Mouse (Mus musculus) Muller cell, postnatal 12 days (primary cell): ENCODE data around the gene Tmprss11e.

Source experiments
- DNase-seq: peaks from one replicate; pipeline ENCODE4 v3.0.0-alpha.2; 2015; ENCODE audit errors: inconsistent ontology term

Tmprss11e gene

GRCm38 (mm10) chr5:86745715-86746114 lies at the start of gene Tmprss11e:
TSS of gene Tmprss11e (minus strand) at chr5:86745815.
- no peak for DNase-seq

- DNase-seq, result no peak
Observed at GRCm38 (mm10) chr5:86792807-86793206, 47.2 kb upstream of the Tmprss11e start.

DNA sequence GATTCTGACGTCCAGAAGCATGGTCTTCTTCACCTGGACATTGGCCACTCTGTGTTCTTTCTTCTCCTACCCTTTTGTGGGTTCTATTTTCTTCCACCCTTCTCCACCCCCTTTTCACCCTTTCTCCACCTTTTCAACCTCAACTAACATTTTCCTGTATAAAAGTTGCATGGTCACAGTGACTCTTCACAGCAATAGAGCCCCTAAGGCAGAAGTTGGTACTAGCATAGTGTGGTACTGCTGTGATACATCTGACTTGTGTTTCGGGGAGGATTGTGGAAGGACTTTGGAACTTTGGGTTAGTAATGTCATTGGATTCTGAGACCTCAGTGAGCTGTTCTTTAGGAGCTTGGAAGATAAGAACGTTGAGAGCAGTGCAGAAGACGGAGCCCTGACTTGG lies 46.6 kb upstream of the Tmprss11e start:
- DNase-seq, result no peak

DNA sequence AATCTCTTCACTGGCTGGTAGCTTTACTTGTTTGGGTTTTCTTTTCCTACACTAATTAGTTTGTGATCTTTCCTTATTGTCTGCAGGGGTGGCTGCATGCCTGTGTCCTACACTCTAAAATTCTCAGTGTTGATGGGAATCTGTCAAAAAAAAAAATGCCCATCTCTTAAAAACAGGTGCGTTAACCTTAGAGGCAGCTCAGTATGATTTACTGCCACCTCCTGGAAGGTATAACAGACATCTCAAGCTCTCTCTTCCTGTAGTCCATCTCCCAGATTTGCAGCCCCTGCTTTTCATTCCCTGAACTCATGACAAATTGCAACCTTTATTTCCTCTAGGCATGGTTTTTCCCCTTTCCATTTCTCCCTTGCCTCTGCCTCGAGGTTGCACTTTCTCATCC lies 44.3 kb upstream of the Tmprss11e start:
- no peak for DNase-seq

DNA sequence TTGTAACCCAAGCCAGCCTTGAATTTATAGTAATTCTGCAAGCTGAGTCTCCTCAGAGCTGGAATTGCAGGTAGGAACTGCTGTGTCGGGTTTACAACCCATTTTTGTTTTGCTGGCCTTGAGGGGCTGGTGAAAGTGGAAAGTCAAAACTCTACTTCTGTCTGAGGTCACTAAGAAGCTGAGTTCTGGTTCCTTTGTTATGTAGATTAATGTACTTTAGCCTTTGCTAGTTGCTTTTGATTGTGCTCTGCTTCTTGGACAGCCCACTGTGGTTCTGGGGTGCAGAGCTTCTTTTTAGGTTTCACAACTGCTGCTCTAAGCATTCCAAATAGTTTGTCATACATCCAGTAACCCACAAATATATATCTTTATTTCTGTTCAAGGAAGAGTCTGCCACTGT lies 41.2 kb upstream of the Tmprss11e start:
- DNase-seq, result no peak

DNA sequence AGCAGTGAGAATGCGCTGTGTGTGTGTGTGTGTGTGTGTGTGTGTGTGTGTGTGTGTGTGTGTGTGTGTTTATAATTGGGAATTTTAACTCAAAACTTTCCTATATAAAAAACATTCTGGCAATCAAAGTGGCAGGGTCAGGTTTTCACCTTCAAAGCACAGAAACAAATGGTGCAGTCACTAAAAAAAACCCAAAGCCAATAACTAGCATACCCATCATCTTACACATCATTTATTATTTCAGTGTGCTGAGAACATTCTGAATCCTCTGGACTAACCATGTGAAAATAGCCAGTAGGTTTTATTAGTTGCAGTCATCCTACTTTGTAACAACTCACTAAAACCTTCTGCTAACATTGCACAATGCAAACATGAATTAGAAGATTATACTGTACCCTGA lies 38.6 kb upstream of the Tmprss11e start:
- DNase-seq, result peak; percentile 78

- no peak for DNase-seq
Observed at GRCm38 (mm10) chr5:86783059-86783458, 37.4 kb upstream of the Tmprss11e start.

GRCm38 (mm10) chr5:86778471-86778870 lies 32.9 kb upstream of the Tmprss11e start:
- no peak for DNase-seq

DNA sequence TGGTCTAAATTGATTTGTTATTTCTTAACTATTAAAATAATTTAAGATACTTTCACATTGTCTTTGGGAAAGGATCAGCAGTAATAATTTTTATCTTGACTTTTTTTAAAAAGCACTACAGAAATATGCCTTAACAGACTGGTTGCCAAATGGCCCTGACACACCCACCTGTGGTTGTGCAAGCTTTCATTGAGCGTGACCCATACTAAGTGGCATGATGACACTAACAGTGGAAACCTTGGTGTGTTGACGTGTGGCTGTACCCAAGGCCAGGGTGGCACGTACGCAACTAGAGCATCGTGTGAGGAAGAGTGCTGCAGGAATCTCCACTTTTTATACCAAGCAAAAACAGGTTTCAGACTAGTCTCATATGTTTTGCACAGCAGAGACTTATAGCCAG lies 31.3 kb upstream of the Tmprss11e start:
- DNase-seq, result no peak

DNA sequence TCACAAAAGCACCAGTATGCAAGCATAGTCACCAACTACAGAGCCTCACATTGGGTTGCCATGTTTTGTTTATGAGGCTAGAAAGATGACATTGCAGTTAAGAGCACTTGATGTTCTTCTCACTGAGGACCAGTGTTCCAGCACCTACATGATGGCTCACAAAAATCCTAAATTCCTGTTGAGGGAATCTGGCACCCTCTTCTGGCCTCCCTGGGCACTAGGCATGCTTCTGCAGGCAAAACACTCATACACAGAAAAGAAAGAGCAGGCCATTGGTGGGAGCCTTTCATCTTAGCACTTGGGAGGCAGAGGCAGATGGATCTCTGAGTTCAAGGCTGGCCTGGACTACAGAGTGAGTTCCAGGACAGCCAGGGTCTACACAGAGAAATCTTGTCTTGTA lies 25.4 kb upstream of the Tmprss11e start:
- DNase-seq, result no peak

DNA sequence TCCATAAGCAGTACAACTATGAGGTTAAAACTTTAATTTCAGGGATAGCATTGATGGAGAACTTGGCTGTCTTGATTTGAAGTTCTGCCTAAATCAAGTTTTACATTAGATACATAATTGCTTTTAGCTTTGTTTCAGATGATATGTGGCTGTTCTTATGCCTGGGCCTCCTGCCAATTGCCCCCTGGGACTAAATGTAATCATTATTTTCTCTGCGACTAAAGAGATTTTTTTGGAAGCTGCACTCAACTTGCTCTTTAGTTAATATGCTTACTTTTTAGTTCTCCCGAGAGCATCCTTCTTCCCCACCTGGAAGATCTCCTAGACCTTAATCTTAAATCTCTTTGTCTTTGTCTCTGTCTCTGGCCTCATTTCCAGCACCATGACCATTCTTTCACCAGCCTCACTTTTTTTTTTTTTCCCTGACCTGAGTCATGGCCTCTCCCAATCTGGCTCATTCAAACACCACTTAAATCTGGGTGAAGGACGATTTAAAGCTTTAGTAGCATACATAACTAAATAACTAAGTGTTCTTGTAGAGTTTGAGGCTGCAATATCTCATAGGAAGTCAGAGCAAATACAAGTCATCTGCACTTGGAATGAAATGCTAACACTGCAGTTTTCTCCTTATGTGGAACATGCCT lies 23.5 kb upstream of the Tmprss11e start:
- no peak for DNase-seq

GRCm38 (mm10) chr5:86742796-86743195 lies 2.8 kb downstream of the Tmprss11e start:
- no peak for DNase-seq

DNA sequence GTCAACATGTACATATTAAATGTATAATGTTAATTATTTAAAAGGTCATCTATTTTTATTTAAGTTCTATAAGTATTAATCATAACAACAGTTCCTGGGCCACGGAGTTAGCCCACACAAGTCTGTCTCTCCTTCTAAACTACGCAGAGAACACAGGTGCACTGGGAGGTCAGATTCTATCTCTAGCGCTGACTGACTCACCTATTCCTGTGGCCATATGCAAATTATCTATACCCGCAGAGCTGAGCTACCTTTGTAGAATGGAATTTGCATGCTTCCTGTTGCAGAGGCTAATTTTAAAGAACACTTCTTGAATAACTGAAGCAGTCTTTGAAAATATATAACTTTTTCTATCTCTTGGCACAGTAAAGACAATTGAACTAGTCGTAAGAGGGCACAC lies 4.5 kb downstream of the Tmprss11e start:
- no peak for DNase-seq

DNA sequence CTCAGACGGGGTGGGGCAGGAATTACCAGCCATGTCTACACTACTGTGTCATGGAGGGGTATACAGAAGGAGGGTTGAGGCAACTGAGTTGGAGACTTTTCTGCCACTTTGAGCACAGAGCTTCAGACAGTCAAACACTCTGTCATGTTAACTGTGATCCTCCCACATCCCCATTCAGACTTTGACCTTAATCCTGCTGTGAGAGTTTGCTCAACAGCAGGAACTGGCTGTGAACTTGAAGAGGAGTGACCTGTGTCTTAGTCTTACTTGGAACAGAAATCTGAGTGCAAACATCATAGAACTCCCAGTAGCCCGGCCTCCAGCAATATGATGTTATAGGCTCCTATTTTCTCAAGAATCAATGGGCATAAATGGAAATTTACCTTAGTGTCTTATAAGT lies 9.8 kb downstream of the Tmprss11e start:
- peak; percentile 15 for DNase-seq

- DNase-seq, result peak; percentile 94
Observed at GRCm38 (mm10) chr5:86730587-86730986, 15.0 kb downstream of the Tmprss11e start.

- DNase-seq, result no peak
Observed at GRCm38 (mm10) chr5:86728574-86728973, 17.0 kb downstream of the Tmprss11e start.

DNA sequence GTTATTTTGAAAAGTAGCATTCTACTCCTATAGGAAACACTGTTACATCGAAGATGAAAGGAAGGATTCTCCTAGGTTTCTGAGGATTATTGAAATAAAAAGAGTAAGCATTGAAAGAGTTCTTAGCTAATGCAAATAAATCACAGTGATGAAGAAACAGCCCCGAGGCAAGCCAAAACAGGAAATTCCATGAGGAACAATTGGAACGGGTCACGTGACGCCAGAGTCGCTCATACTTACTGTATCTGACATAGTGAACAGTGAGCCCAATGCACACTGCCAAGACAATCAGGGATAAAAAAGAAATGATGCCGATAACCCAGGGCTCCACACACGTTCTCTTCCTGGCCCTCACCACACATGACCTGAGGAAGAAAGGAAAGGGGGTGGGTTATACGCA lies 18.6 kb downstream of the Tmprss11e start:
- no peak for DNase-seq

DNA sequence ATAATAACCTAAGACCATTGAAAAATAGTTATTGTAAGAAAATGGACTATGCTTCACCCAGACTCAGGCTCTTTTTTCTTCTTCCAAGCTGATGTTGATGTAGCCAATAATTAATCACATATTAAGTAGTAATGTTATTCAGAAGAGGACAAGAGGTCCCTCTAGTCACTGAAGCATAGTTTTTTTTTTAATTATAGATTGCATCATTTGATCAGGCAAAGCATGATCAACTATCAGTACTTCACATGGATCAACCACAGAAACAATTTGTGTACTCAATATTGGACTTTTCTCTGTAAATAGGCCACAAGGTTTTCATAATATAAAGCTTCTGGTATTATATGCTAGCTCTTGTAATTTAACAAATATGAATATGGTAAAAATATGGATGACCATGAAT lies 20.6 kb downstream of the Tmprss11e start:
- DNase-seq, result no peak

GRCm38 (mm10) chr5:86722820-86723460 lies 22.7 kb downstream of the Tmprss11e start:
- DNase-seq, result peak; percentile 91

- no peak for DNase-seq
Observed at GRCm38 (mm10) chr5:86714967-86715366, 30.6 kb downstream of the Tmprss11e start.

- DNase-seq, result no peak
Observed at GRCm38 (mm10) chr5:86704923-86705322, 40.7 kb downstream of the Tmprss11e start.

GRCm38 (mm10) chr5:86684667-86685066 lies 60.9 kb downstream of the Tmprss11e start:
- DNase-seq, result peak; percentile 32

- no peak for DNase-seq
Observed at GRCm38 (mm10) chr5:86676262-86676661, 69.4 kb downstream of the Tmprss11e start, which contains the start of gene Tmprss11b. TSS of gene Tmprss11b (minus strand) at chr5:86676362.
